Mouse (Mus musculus) testis, adult 2 months (tissue): Measurements from ENCODE around the gene Bmyc. TPM values are rescaled to one million over a fixed set of nuclear protein-coding genes. Genes with fewer than 3 reads are reported as not detected.
"Not testable (repeated sequence)": the region's sequence is repeated elsewhere in the genome, so short reads cannot be mapped to it uniquely, and the experiment has no call there.

Experiments used
- H3K27ac ChIP-seq: fragments of 200-500 bp; 2 replicates; pipeline ENCODE4 v1.5.1; 2012; ENCODE audit warnings: low read depth, low read length; ENCODE audit not compliant: control insufficient read depth, insufficient read depth
- H3K27me3 ChIP-seq: fragments of 200-500 bp; 2 replicates; pipeline ENCODE4 v1.6.1; 2012; ENCODE audit warnings: mild to moderate bottlenecking, low read length, moderate library complexity; ENCODE audit not compliant: control insufficient read depth, insufficient read depth
- H3K36me3 ChIP-seq: fragments of 200-500 bp; 2 replicates; pipeline ENCODE4 v1.6.1; 2012; ENCODE audit warnings: mild to moderate bottlenecking, low read length; ENCODE audit not compliant: control insufficient read depth, insufficient read depth
- H3K4me1 ChIP-seq: fragments of 200-500 bp; 2 replicates; pipeline ENCODE4 v1.6.1; 2012; ENCODE audit warnings: low read length; ENCODE audit not compliant: control insufficient read depth, insufficient read depth
- H3K4me3 ChIP-seq: fragments of 200-500 bp; 2 replicates; pipeline ENCODE4 v1.5.1; 2012; ENCODE audit warnings: low read depth, mild to moderate bottlenecking, low read length, moderate library complexity, mixed read lengths; ENCODE audit not compliant: control insufficient read depth
- CTCF ChIP-seq: fragments of 200-500 bp; IDR thresholded peaks from 2 replicates; pipeline ENCODE4 v1.5.1; 2012; ENCODE audit warnings: low read depth, mild to moderate bottlenecking, inconsistent platforms, low read length, moderate library complexity; ENCODE audit not compliant: control insufficient read depth, insufficient read depth, insufficient replicate concordance
- POLR2A ChIP-seq: fragments of 200-500 bp; IDR thresholded peaks from 2 replicates; pipeline ENCODE4 v1.6.1; 2012; ENCODE audit warnings: low read depth, mild to moderate bottlenecking, inconsistent platforms, low read length, moderate library complexity; ENCODE audit not compliant: control insufficient read depth
- polyA plus RNA-seq: library from polyadenylated mRNA; depleted of rRNA; stranded (reverse); fragments of >200 nt; gene quantifications from 2 replicates; pipeline ENCODE4 v1.2.3, GENCODE M21; 2012

Bmyc gene
- polyA plus RNA-seq, 1 experiment, result 6.3 TPM

DNA sequence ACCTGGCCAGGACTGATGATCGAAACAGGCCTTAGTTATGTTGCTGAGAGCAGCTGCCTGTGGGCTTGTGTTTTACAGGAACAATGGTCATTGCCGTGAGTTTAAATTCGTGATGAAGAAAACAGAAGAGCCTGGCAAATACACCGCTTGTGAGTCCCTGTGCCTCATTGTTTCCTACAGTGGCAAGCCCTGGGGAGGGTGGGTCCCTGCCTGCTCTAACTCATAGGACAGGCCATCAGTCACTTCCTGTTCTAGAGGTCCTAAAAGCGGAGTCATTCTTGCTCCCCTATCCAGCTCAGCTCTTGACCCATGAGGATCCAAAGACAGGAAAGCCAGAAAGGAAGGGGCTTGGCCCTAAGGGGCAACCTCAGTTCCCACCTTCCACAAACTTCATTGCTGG lies 5.5 kb upstream of the Bmyc start:
- TF ChIP-seq CTCF (no peak), POLR2A (no peak)
- H3K27ac ChIP-seq, result no peak overlapping the region
- no peaks in the 10 kb centered on the region for H3K4me1 ChIP-seq
- H3K4me3 ChIP-seq, result no peak overlapping the region
- H3K27me3 ChIP-seq, result no peaks in the 10 kb centered on the region
- no peaks in the 10 kb centered on the region for H3K36me3 ChIP-seq

DNA sequence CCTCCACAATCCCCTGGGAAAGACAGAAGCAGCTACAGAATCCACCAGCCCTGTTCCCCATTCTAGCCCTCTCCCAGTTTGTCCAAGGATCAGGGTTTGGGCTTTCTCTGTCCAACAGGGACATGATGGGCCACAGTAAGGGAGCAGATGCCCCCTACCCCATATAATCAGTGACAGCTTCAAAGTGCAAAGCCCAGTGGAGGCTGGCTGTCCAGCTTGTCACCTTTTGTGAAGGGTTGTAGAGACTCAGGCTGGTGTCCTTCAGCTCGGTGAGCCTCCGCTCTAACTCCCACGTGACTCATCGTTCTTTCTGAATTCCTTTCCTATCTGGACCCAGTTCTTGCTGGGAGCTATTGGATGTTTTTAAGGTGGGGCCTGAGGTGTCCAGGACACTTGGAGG lies 2.8 kb upstream of the Bmyc start:
- Histone ChIP-seq H3K4me3 (no peak overlapping the region), H3K4me1 (no peaks in the 10 kb centered on the region), H3K36me3 (no peaks in the 10 kb centered on the region), H3K27me3 (no peaks in the 10 kb centered on the region), H3K27ac (no peak overlapping the region)
- no peak for TF ChIP-seq CTCF
- TF ChIP-seq POLR2A, result no peak

DNA sequence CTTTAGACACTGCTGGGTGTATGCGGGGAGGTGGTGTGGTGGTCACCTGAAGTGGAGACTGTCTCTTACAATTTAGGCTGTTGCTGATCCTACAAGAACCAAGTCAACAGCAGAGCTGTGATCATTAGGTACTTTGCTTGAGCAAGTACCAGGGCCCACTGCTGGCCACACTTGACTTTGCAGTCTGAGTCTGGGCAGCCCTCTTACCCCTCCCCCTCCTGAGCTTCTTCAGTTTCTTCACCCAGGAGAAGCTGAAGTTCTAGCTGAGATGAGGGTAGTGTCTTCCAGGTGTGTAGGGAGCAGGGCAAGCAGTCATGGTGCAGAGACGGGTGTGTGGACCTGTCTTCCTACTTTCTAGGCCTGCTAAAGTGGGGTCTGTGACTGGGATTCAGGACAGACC lies 1.6 kb downstream of the Bmyc start:
- TF ChIP-seq CTCF (0 out of 2 replicates have a peak, but pooled peaks have one; percentile 6), POLR2A (no peak)
- Histone ChIP-seq H3K27ac (no peak overlapping the region), H3K4me1 (no peaks in the 10 kb centered on the region), H3K27me3 (no peaks in the 10 kb centered on the region), H3K4me3 (no peak overlapping the region), H3K36me3 (no peaks in the 10 kb centered on the region)

- not testable (repeated sequence) for H3K27ac ChIP-seq, H3K4me3 ChIP-seq, H3K27me3 ChIP-seq, H3K4me1 ChIP-seq, H3K36me3 ChIP-seq
These were observed 2.5 kb downstream of the Bmyc start for GRCm38 (mm10) chr2:25709056-25709455.

- H3K27ac ChIP-seq, H3K4me3 ChIP-seq, H3K27me3 ChIP-seq, H3K36me3 ChIP-seq, H3K4me1 ChIP-seq: not testable (repeated sequence)
These were observed 3.3 kb downstream of the Bmyc start for GRCm38 (mm10) chr2:25709791-25710190.

- not testable (repeated sequence) for H3K4me1 ChIP-seq, H3K4me3 ChIP-seq, H3K27me3 ChIP-seq, H3K36me3 ChIP-seq, H3K27ac ChIP-seq
These were observed 5.1 kb downstream of the Bmyc start for GRCm38 (mm10) chr2:25711641-25712040.

- Histone ChIP-seq H3K27ac (no peak overlapping the region), H3K36me3 (no peaks in the 10 kb centered on the region), H3K4me1 (no peaks in the 10 kb centered on the region), H3K4me3 (no peak overlapping the region), H3K27me3 (no peaks in the 10 kb centered on the region)
- TF ChIP-seq POLR2A (no peak), CTCF (no peak)
These were observed 10.7 kb downstream of the Bmyc start for GRCm38 (mm10) chr2:25717222-25717621.

- H3K27me3 ChIP-seq, result no peaks in the 10 kb centered on the region
- H3K27ac ChIP-seq, result no peak overlapping the region
- no peaks in the 10 kb centered on the region for H3K36me3 ChIP-seq
- no peaks in the 10 kb centered on the region for H3K4me1 ChIP-seq
- TF ChIP-seq POLR2A (no peak), CTCF (no peak)
- no peak overlapping the region for H3K4me3 ChIP-seq
These were observed 26.8 kb downstream of the Bmyc start for GRCm38 (mm10) chr2:25733199-25733930.

DNA sequence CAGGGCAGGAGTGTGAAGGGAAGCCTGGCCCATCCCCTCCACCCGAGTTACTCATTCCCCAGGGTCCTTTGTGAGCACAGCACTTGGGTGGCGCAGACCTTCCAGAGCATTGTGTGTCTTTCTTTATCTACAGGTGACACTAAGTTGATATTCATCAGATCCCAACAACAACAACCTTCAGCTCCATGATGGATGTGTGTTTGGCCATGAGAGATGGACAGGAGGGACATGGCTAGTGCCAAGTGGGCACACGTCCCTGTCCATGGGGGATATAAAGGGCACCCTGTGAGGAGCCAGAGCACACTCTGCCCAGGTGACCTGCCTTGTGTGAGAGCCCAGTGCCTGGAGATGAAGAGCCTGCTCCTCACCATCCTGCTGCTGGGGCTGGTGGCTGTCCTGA lies 30.2 kb downstream of the Bmyc start, which contains the start of gene Obp2b:
Gene Obp2b, plus strand, starts transcription at position 301 of the 400 bp plus-strand sequence.
- H3K4me1 ChIP-seq, H3K36me3 ChIP-seq, H3K4me3 ChIP-seq, H3K27me3 ChIP-seq, H3K27ac ChIP-seq: not testable (repeated sequence)
